Comparison of ENCODE assay signal across 20 mouse cellular contexts in the genomic region with DNA sequence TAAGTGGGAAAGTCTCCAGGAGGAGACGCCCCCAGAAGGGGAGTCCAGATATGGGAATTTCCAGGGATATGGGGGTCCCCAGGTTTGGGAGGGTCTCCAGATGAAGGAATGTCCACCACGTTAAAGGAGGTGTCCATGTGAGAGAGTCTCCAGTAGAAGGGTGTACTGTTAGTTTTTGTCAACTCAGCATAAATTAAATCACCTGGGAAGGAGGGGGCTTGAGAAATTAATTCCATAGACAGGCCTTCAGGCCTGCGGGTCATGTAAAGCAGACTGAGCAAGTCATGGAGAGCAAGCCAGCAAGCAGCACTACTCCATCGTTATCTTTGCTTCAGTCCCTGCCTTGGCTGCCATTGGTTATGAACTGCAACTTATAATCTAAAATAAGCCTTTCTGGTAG.
"Had no signal": no experiment of that assay in that cellular context is flagged by ENCODE, and none has a peak within 500 bp of the region (broad histone marks: within the 10 kb centered on the region; RNA-seq: fewer than 3 reads in every experiment).

No protein-coding gene starts in this region.

- DNase-seq: liver, postnatal 0 days; lung, adult 2 months; lung, postnatal 14 days; lung, postnatal 36 days; retina, postnatal 1 day; right cerebral cortex, postnatal 14 days; thymus, adult 2 months; thymus, postnatal 25 days; thymus, postnatal 4 days had no signal

- H3K9me3 ChIP-seq: lung, embryonic 15.5 days; midbrain, embryonic 13.5 days; midbrain, embryonic 15.5 days; neural tube, embryonic 13.5 days; neural tube, embryonic 15.5 days; stomach, embryonic 15.5 days had no signal

- H3K4me2 ChIP-seq: lung, embryonic 15.5 days; midbrain, embryonic 11.5 days; midbrain, embryonic 13.5 days; midbrain, embryonic 15.5 days; neural tube, embryonic 13.5 days; neural tube, embryonic 15.5 days; stomach, embryonic 15.5 days had no signal

- H3K4me3 ChIP-seq: lung, embryonic 15.5 days; megakaryocyte, embryonic 14.5 days; midbrain, embryonic 13.5 days; midbrain, embryonic 15.5 days; neural tube, embryonic 13.5 days; neural tube, embryonic 15.5 days; stomach, embryonic 15.5 days had no signal

- ATAC-seq: liver, postnatal 0 days; lung, postnatal 0 days; midbrain, embryonic 13.5 days; midbrain, embryonic 15.5 days had no signal

- H3K36me3 ChIP-seq: lung, embryonic 15.5 days; midbrain, embryonic 13.5 days; midbrain, embryonic 15.5 days; neural tube, embryonic 13.5 days; neural tube, embryonic 15.5 days; stomach, embryonic 15.5 days had no signal

- H3K27ac ChIP-seq: lung, embryonic 15.5 days; macrophage; midbrain, embryonic 13.5 days; midbrain, embryonic 15.5 days; neural tube, embryonic 13.5 days; neural tube, embryonic 15.5 days; stomach, embryonic 15.5 days; stomach, postnatal 0 days had no signal

- H3K9ac ChIP-seq: liver, postnatal 0 days; lung, embryonic 15.5 days; midbrain, embryonic 13.5 days; midbrain, embryonic 15.5 days; neural tube, embryonic 13.5 days; neural tube, embryonic 15.5 days; stomach, embryonic 15.5 days had no signal
